Mouse (Mus musculus) stomach, postnatal 0 days (tissue): ENCODE measurements at regions not wholly inside any gene's neighbourhood (a gene's known extent, or its start where the extent isn't known, plus 50 kb on each side); places are given as distances from the start of the nearest gene placed in this dataset.

ENCODE experiments used
- CTCF ChIP-seq: IDR thresholded peaks from 2 replicates; pipeline ENCODE4 v1.5.1; 2016; ENCODE audit warnings: antibody characterized with exemption, low read depth, mild to moderate bottlenecking, moderate library complexity
- EP300 ChIP-seq: optimal IDR thresholded peaks from 2 replicates; pipeline ENCODE3; 2016; ENCODE audit warnings: antibody characterized with exemption

GRCm38 (mm10) chr12:94217906-94218305, 1474.1 kb upstream of the Flrt2 start:
- TF ChIP-seq CTCF: no peak
- TF ChIP-seq EP300: no peak
